Mouse (Mus musculus): ENCODE measurements around the gene Tmem87a. TPM values are rescaled to one million over a fixed set of nuclear protein-coding genes. Genes with fewer than 3 reads are reported as not detected.

The Tmem87a gene
- 4.7 and 6.3 TPM in 2 replicates for polyA plus RNA-seq (2014; fragmentation: Nextera tagmentation; extraction: Ambion mirVana)

GRCm38 (mm10) chr2:120403986-120404822 is at the start of gene Tmem87a:
Tmem87a (minus strand) TSS chr2:120404113.
- Histone ChIP-seq H3K27ac (ENCODE audit: low read depth, low read length) (peak within 1 kb of the TSS; percentile 86), H3K9ac (ENCODE audit: low read length) (peak within 1 kb of the TSS; percentile 81), H3K4me3 (ENCODE audit: low read depth, low read length) (peak within 1 kb of the TSS; percentile 48), H3K36me3 (ENCODE audit: control insufficient read depth, insufficient read depth, low read length) (no peaks in the 10 kb centered on the region), H3K9me3 (ENCODE audit: control insufficient read depth, low read length) (no peaks in the 10 kb centered on the region), H3K27me3 (ENCODE audit: control insufficient read depth, insufficient read depth, low read length) (no peaks in the 10 kb centered on the region), H3K4me2 (ENCODE audit: low read depth) (peak within 1 kb of the TSS; percentile 80), H3K4me1 (ENCODE audit: control insufficient read depth, insufficient read depth, low read length) (no peaks in the 10 kb centered on the region)
- 2% methylated on average over 34 of the region's 34 CpGs for WGBS
- ATAC-seq (ENCODE audit: insufficient read depth, low FRiP score, low TSS enrichment) (peak; percentile 99), DNase-seq (ENCODE audit: low spot score) (peak; percentile 95)

- WGBS = 88% methylated on average over 4 of the region's 4 CpGs
Observed at GRCm38 (mm10) chr2:120452600-120452999, 48.7 kb upstream of the Tmem87a start.

GRCm38 (mm10) chr2:120450724-120451123 is 46.8 kb upstream of the Tmem87a start:
- ATAC-seq (ENCODE audit: insufficient read depth, low FRiP score, low TSS enrichment) (no peak), DNase-seq (ENCODE audit: low spot score) (no peak)
- Histone ChIP-seq H3K4me3 (ENCODE audit: low read depth, low read length) (no peak overlapping the region), H3K36me3 (ENCODE audit: control insufficient read depth, insufficient read depth, low read length) (no peaks in the 10 kb centered on the region), H3K27ac (ENCODE audit: low read depth, low read length) (no peak overlapping the region), H3K4me1 (ENCODE audit: control insufficient read depth, insufficient read depth, low read length) (no peaks in the 10 kb centered on the region), H3K9ac (ENCODE audit: low read length) (no peak overlapping the region), H3K9me3 (ENCODE audit: control insufficient read depth, low read length) (no peaks in the 10 kb centered on the region), H3K27me3 (ENCODE audit: control insufficient read depth, insufficient read depth, low read length) (no peaks in the 10 kb centered on the region), H3K4me2 (ENCODE audit: low read depth) (no peak overlapping the region)
- 80% methylated on average over 6 of the region's 6 CpGs for WGBS

More at GRCm38 (mm10) chr2:120452600-120452999, 48.7 kb upstream of the Tmem87a start:
- Histone ChIP-seq H3K27me3 (ENCODE audit: control insufficient read depth, insufficient read depth, low read length) (no peaks in the 10 kb centered on the region), H3K9me3 (ENCODE audit: control insufficient read depth, low read length) (no peaks in the 10 kb centered on the region), H3K4me2 (ENCODE audit: low read depth) (no peak overlapping the region), H3K36me3 (ENCODE audit: control insufficient read depth, insufficient read depth, low read length) (no peaks in the 10 kb centered on the region), H3K9ac (ENCODE audit: low read length) (no peak overlapping the region), H3K27ac (ENCODE audit: low read depth, low read length) (no peak overlapping the region), H3K4me3 (ENCODE audit: low read depth, low read length) (no peak overlapping the region), H3K4me1 (ENCODE audit: control insufficient read depth, insufficient read depth, low read length) (no peaks in the 10 kb centered on the region)
- ATAC-seq (ENCODE audit: insufficient read depth, low FRiP score, low TSS enrichment) = no peak
- no peak for DNase-seq (ENCODE audit: low spot score)

- H3K4me3 ChIP-seq (ENCODE audit: low read depth, low read length) = no peak overlapping the region
- H3K27me3 ChIP-seq (ENCODE audit: control insufficient read depth, insufficient read depth, low read length) = no peaks in the 10 kb centered on the region
- DNase-seq (ENCODE audit: low spot score) (no peak), ATAC-seq (ENCODE audit: insufficient read depth, low FRiP score, low TSS enrichment) (no peak)
- no peak overlapping the region for H3K27ac ChIP-seq (ENCODE audit: low read depth, low read length)
- H3K4me2 ChIP-seq (ENCODE audit: low read depth) = no peak overlapping the region
- no peak overlapping the region for H3K9ac ChIP-seq (ENCODE audit: low read length)
- H3K4me1 ChIP-seq (ENCODE audit: control insufficient read depth, insufficient read depth, low read length) = no peaks in the 10 kb centered on the region
- 95% methylated on average over 1 of the region's 1 CpGs for WGBS
- H3K36me3 ChIP-seq (ENCODE audit: control insufficient read depth, insufficient read depth, low read length) = no peaks in the 10 kb centered on the region
- H3K9me3 ChIP-seq (ENCODE audit: control insufficient read depth, low read length) = no peaks in the 10 kb centered on the region
Observed at GRCm38 (mm10) chr2:120447306-120447705, 43.4 kb upstream of the Tmem87a start.

- ATAC-seq (ENCODE audit: insufficient read depth, low FRiP score, low TSS enrichment) = no peak
- Histone ChIP-seq H3K36me3 (ENCODE audit: control insufficient read depth, insufficient read depth, low read length) (no peaks in the 10 kb centered on the region), H3K4me3 (ENCODE audit: low read depth, low read length) (no peak overlapping the region), H3K27me3 (ENCODE audit: control insufficient read depth, insufficient read depth, low read length) (no peaks in the 10 kb centered on the region), H3K4me1 (ENCODE audit: control insufficient read depth, insufficient read depth, low read length) (no peaks in the 10 kb centered on the region), H3K4me2 (ENCODE audit: low read depth) (no peak overlapping the region), H3K9me3 (ENCODE audit: control insufficient read depth, low read length) (no peaks in the 10 kb centered on the region), H3K27ac (ENCODE audit: low read depth, low read length) (no peak overlapping the region), H3K9ac (ENCODE audit: low read length) (no peak overlapping the region)
- DNase-seq (ENCODE audit: low spot score) = no peak
- WGBS = 82% methylated on average over 10 of the region's 10 CpGs
Observed at GRCm38 (mm10) chr2:120446373-120446772, 42.5 kb upstream of the Tmem87a start.

- no peak for DNase-seq (ENCODE audit: low spot score)
- H3K27me3 ChIP-seq (ENCODE audit: control insufficient read depth, insufficient read depth, low read length) = no peaks in the 10 kb centered on the region
- H3K27ac ChIP-seq (ENCODE audit: low read depth, low read length) = no peak overlapping the region
- no peak overlapping the region for H3K9ac ChIP-seq (ENCODE audit: low read length)
- WGBS = 97% methylated on average over 1 of the region's 1 CpGs
- H3K4me3 ChIP-seq (ENCODE audit: low read depth, low read length) = no peak overlapping the region
- H3K36me3 ChIP-seq (ENCODE audit: control insufficient read depth, insufficient read depth, low read length) = no peaks in the 10 kb centered on the region
- no peak overlapping the region for H3K4me2 ChIP-seq (ENCODE audit: low read depth)
- no peaks in the 10 kb centered on the region for H3K4me1 ChIP-seq (ENCODE audit: control insufficient read depth, insufficient read depth, low read length)
- no peak for ATAC-seq (ENCODE audit: insufficient read depth, low FRiP score, low TSS enrichment)
- H3K9me3 ChIP-seq (ENCODE audit: control insufficient read depth, low read length) = no peaks in the 10 kb centered on the region
Observed at GRCm38 (mm10) chr2:120444486-120444885, 40.6 kb upstream of the Tmem87a start.

GRCm38 (mm10) chr2:120424386-120424785 is 20.5 kb upstream of the Tmem87a start:
- DNase-seq (ENCODE audit: low spot score) (no peak), ATAC-seq (ENCODE audit: insufficient read depth, low FRiP score, low TSS enrichment) (no peak)
- Histone ChIP-seq H3K9ac (ENCODE audit: low read length) (no peak overlapping the region), H3K36me3 (ENCODE audit: control insufficient read depth, insufficient read depth, low read length) (no peaks in the 10 kb centered on the region), H3K4me1 (ENCODE audit: control insufficient read depth, insufficient read depth, low read length) (no peaks in the 10 kb centered on the region), H3K4me3 (ENCODE audit: low read depth, low read length) (no peak overlapping the region), H3K4me2 (ENCODE audit: low read depth) (no peak overlapping the region), H3K27ac (ENCODE audit: low read depth, low read length) (no peak overlapping the region), H3K27me3 (ENCODE audit: control insufficient read depth, insufficient read depth, low read length) (no peaks in the 10 kb centered on the region), H3K9me3 (ENCODE audit: control insufficient read depth, low read length) (no peaks in the 10 kb centered on the region)
- WGBS = 82% methylated on average over 5 of the region's 5 CpGs

- ATAC-seq (ENCODE audit: insufficient read depth, low FRiP score, low TSS enrichment) (no peak), DNase-seq (ENCODE audit: low spot score) (no peak)
- H3K9ac ChIP-seq (ENCODE audit: low read length) = no peak overlapping the region
- H3K4me1 ChIP-seq (ENCODE audit: control insufficient read depth, insufficient read depth, low read length) = no peaks in the 10 kb centered on the region
- no peaks in the 10 kb centered on the region for H3K9me3 ChIP-seq (ENCODE audit: control insufficient read depth, low read length)
- no peak overlapping the region for H3K27ac ChIP-seq (ENCODE audit: low read depth, low read length)
- no peak overlapping the region for H3K4me3 ChIP-seq (ENCODE audit: low read depth, low read length)
- no peaks in the 10 kb centered on the region for H3K27me3 ChIP-seq (ENCODE audit: control insufficient read depth, insufficient read depth, low read length)
- no peaks in the 10 kb centered on the region for H3K36me3 ChIP-seq (ENCODE audit: control insufficient read depth, insufficient read depth, low read length)
- 64% methylated on average over 1 of the region's 1 CpGs for WGBS
- no peak overlapping the region for H3K4me2 ChIP-seq (ENCODE audit: low read depth)
Observed at GRCm38 (mm10) chr2:120414738-120415414, 11.0 kb upstream of the Tmem87a start.

- H3K27me3 ChIP-seq (ENCODE audit: control insufficient read depth, insufficient read depth, low read length) = no peaks in the 10 kb centered on the region
- no peaks in the 10 kb centered on the region for H3K9me3 ChIP-seq (ENCODE audit: control insufficient read depth, low read length)
- no peaks in the 10 kb centered on the region for H3K36me3 ChIP-seq (ENCODE audit: control insufficient read depth, insufficient read depth, low read length)
- DNase-seq (ENCODE audit: low spot score) = no peak
- no peak for ATAC-seq (ENCODE audit: insufficient read depth, low FRiP score, low TSS enrichment)
- H3K4me3 ChIP-seq (ENCODE audit: low read depth, low read length) = no peak overlapping the region
- H3K4me2 ChIP-seq (ENCODE audit: low read depth) = no peak overlapping the region
- no peak overlapping the region for H3K9ac ChIP-seq (ENCODE audit: low read length)
- no peaks in the 10 kb centered on the region for H3K4me1 ChIP-seq (ENCODE audit: control insufficient read depth, insufficient read depth, low read length)
- no peak overlapping the region for H3K27ac ChIP-seq (ENCODE audit: low read depth, low read length)
Observed at GRCm38 (mm10) chr2:120414113-120414512, 10.2 kb upstream of the Tmem87a start.

Data from neural tube, embryonic 11.5 days (tissue).